Mouse (Mus musculus) forebrain, embryonic 13.5 days (tissue): ENCODE measurements around the gene Hcrt. TPM values are rescaled to one million over a fixed set of nuclear protein-coding genes. Genes with fewer than 3 reads are reported as not detected.

ENCODE experiments used
- ATAC-seq: fragments of 200-750 bp; cut with Nextera tagmentation; 2 replicates; pipeline ENCODE4 v1.8.0; 2017
- H3K27ac ChIP-seq: fragments of 300-500 bp; sonication (generic); 2 replicates; pipeline ENCODE4 v1.5.1; 2015; ENCODE audit warnings: inconsistent platforms, mild to moderate bottlenecking, moderate library complexity
- H3K27me3 ChIP-seq: fragments of 300-500 bp; sonication (generic); 2 replicates; pipeline ENCODE4 v1.6.1; 2015; ENCODE audit warnings: mild to moderate bottlenecking, inconsistent platforms
- H3K36me3 ChIP-seq: fragments of 300-500 bp; sonication (generic); 2 replicates; pipeline ENCODE4 v1.6.1; 2015; ENCODE audit warnings: mild to moderate bottlenecking, inconsistent platforms; ENCODE audit not compliant: poor library complexity, severe bottlenecking
- H3K4me1 ChIP-seq: fragments of 300-500 bp; sonication (generic); 2 replicates; pipeline ENCODE4 v1.6.1; 2015; ENCODE audit warnings: inconsistent platforms
- H3K4me2 ChIP-seq: fragments of 300-500 bp; sonication (generic); 2 replicates; pipeline ENCODE4 v1.6.1; 2015; ENCODE audit warnings: inconsistent platforms, mild to moderate bottlenecking, moderate library complexity
- H3K4me3 ChIP-seq: fragments of 300-500 bp; sonication (generic); 2 replicates; pipeline ENCODE4 v1.5.1; 2015; ENCODE audit warnings: mild to moderate bottlenecking, inconsistent platforms
- H3K9ac ChIP-seq: fragments of 300-500 bp; sonication (generic); 2 replicates; pipeline ENCODE4 v1.6.1; 2015; ENCODE audit warnings: mild to moderate bottlenecking, inconsistent platforms
- H3K9me3 ChIP-seq: fragments of 300-500 bp; sonication (generic); replicated peaks from 2 replicates; pipeline ENCODE4 v1.6.1; 2016; ENCODE audit warnings: inconsistent platforms
- WGBS: fragments of 180-500 bp; shearing (Covaris S2); methylation state at CpG from one replicate; pipeline ENCODE4 v1.1.7; 2015; 5-methylcytosine and 5-hydroxymethylcytosine counted together
- polyA plus RNA-seq: library from polyadenylated mRNA; unstranded; fragments of >200 nt; fragmentation: Nextera tagmentation; extraction: Ambion mirVana; gene quantifications from 2 replicates; pipeline ENCODE4 v1.2.1, GENCODE M21; 2015

The Hcrt gene
- polyA plus RNA-seq, 1 experiment from 2014 or later, result not detected

GRCm38 (mm10) chr11:100747114-100747513, 15.6 kb downstream of the Hcrt start:
- Histone ChIP-seq H3K36me3 (peaks cover 18% of the 10 kb centered on the region; the same call in 1 of the 2 replicates), H3K9ac (no peak overlapping the region), H3K27me3 (0 out of 2 replicates have a peak, but pooled peaks cover 10% of the 10 kb centered on the region), H3K4me3 (no peak overlapping the region), H3K4me2 (no peak overlapping the region), H3K9me3 (no peaks in the 10 kb centered on the region), H3K4me1 (no peaks in the 10 kb centered on the region), H3K27ac (no peak overlapping the region)
- no peak for ATAC-seq
- WGBS, result 80% methylated on average over 5 of the region's 5 CpGs

GRCm38 (mm10) chr11:100746546-100746945, 16.2 kb downstream of the Hcrt start:
- Histone ChIP-seq H3K9me3 (no peaks in the 10 kb centered on the region), H3K27ac (no peak overlapping the region), H3K27me3 (0 out of 2 replicates have a peak, but pooled peaks cover 10% of the 10 kb centered on the region), H3K36me3 (peaks cover 18% of the 10 kb centered on the region; the same call in 1 of the 2 replicates), H3K4me2 (no peak overlapping the region), H3K4me1 (no peaks in the 10 kb centered on the region), H3K4me3 (no peak overlapping the region), H3K9ac (no peak overlapping the region)
- WGBS, result 87% methylated on average over 10 of the region's 10 CpGs
- ATAC-seq, result no peak

GRCm38 (mm10) chr11:100745085-100745484, 17.6 kb downstream of the Hcrt start:
- 15% methylated on average over 6 of the region's 6 CpGs for WGBS
- Histone ChIP-seq H3K36me3 (peaks cover 9% of the 10 kb centered on the region; the same call in 1 of the 2 replicates), H3K4me2 (no peak overlapping the region), H3K9me3 (no peaks in the 10 kb centered on the region), H3K4me3 (no peak overlapping the region), H3K27me3 (0 out of 2 replicates have a peak, but pooled peaks cover 6% of the 10 kb centered on the region), H3K9ac (0 out of 2 replicates have a peak overlapping the region, but pooled peaks have one; percentile 30), H3K27ac (no peak overlapping the region), H3K4me1 (no peaks in the 10 kb centered on the region)
- 0 out of 2 replicates have a peak, but pooled peaks have one; percentile 48 for ATAC-seq

- Histone ChIP-seq H3K9ac (no peak overlapping the region), H3K4me2 (no peak overlapping the region), H3K36me3 (no peaks in the 10 kb centered on the region), H3K27me3 (no peaks in the 10 kb centered on the region), H3K9me3 (no peaks in the 10 kb centered on the region), H3K4me3 (no peak overlapping the region), H3K4me1 (peaks cover 18% of the 10 kb centered on the region), H3K27ac (no peak overlapping the region)
- 81% methylated on average over 6 of the region's 6 CpGs for WGBS
- no peak for ATAC-seq
Observed at GRCm38 (mm10) chr11:100741348-100741747, 21.4 kb downstream of the Hcrt start.

- peaks cover 5% of the 10 kb centered on the region; the same call in 1 of the 2 replicates for H3K36me3 ChIP-seq
- peaks cover 28% of the 10 kb centered on the region for H3K4me1 ChIP-seq
- no peaks in the 10 kb centered on the region for H3K27me3 ChIP-seq
- H3K4me3 ChIP-seq, result peak overlapping the region; percentile 78
- no peak overlapping the region for H3K27ac ChIP-seq
- peak overlapping the region; percentile 64 for H3K4me2 ChIP-seq
- WGBS, result 12% methylated on average over 5 of the region's 5 CpGs
- H3K9ac ChIP-seq, result peak overlapping the region; percentile 68
- no peak for ATAC-seq
- H3K9me3 ChIP-seq, result no peaks in the 10 kb centered on the region
Observed at GRCm38 (mm10) chr11:100738749-100739148, 24.0 kb downstream of the Hcrt start.

- WGBS, result under 1% methylated on average over 39 of the region's 39 CpGs
- no peaks in the 10 kb centered on the region for H3K9me3 ChIP-seq
- H3K9ac ChIP-seq, result peak within 1 kb of the TSS; percentile 85
- H3K27ac ChIP-seq, result peak within 1 kb of the TSS; percentile 57; the same call in 1 of the 2 replicates
- peak within 1 kb of the TSS; percentile 78 for H3K4me3 ChIP-seq
- peak; percentile 99 for ATAC-seq
- peaks cover 28% of the 10 kb centered on the region for H3K4me1 ChIP-seq
- peaks cover 11% of the 10 kb centered on the region; the same call in 1 of the 2 replicates for H3K36me3 ChIP-seq
- peak within 1 kb of the TSS; percentile 90 for H3K4me2 ChIP-seq
- H3K27me3 ChIP-seq, result no peaks in the 10 kb centered on the region
Observed at GRCm38 (mm10) chr11:100738066-100738604, 24.6 kb downstream of the Hcrt start, which contains the start of gene Rab5c. TSS of gene Rab5c (minus strand) at chr11:100738215.

- H3K27me3 ChIP-seq, result no peaks in the 10 kb centered on the region
- no peak overlapping the region for H3K27ac ChIP-seq
- peak overlapping the region; percentile 90 for H3K4me2 ChIP-seq
- no peaks in the 10 kb centered on the region for H3K9me3 ChIP-seq
- H3K4me1 ChIP-seq, result peaks cover 28% of the 10 kb centered on the region
- WGBS, result 1% methylated on average over 13 of the region's 13 CpGs
- peak overlapping the region; percentile 78 for H3K4me3 ChIP-seq
- H3K36me3 ChIP-seq, result peaks cover 19% of the 10 kb centered on the region; the same call in 1 of the 2 replicates
- H3K9ac ChIP-seq, result peak overlapping the region; percentile 85
- no peak for ATAC-seq
Observed at GRCm38 (mm10) chr11:100737105-100737733, 25.5 kb downstream of the Hcrt start.

GRCm38 (mm10) chr11:100736746-100737080, 26.0 kb downstream of the Hcrt start:
- no peaks in the 10 kb centered on the region for H3K27me3 ChIP-seq
- H3K27ac ChIP-seq, result no peak overlapping the region
- H3K4me3 ChIP-seq, result peak overlapping the region; percentile 78
- H3K9me3 ChIP-seq, result no peaks in the 10 kb centered on the region
- H3K4me1 ChIP-seq, result peaks cover 28% of the 10 kb centered on the region
- no peak for ATAC-seq
- peaks cover 20% of the 10 kb centered on the region; the same call in 1 of the 2 replicates for H3K36me3 ChIP-seq
- peak overlapping the region; percentile 90 for H3K4me2 ChIP-seq
- WGBS, result 88% methylated on average over 4 of the region's 4 CpGs
- H3K9ac ChIP-seq, result peak overlapping the region; percentile 85

- Histone ChIP-seq H3K36me3 (peaks cover 20% of the 10 kb centered on the region; the same call in 1 of the 2 replicates), H3K9me3 (no peaks in the 10 kb centered on the region), H3K27ac (no peak overlapping the region), H3K9ac (peak overlapping the region; percentile 85; the same call in 1 of the 2 replicates), H3K27me3 (no peaks in the 10 kb centered on the region), H3K4me2 (peak overlapping the region; percentile 90; the same call in 1 of the 2 replicates), H3K4me1 (peaks cover 28% of the 10 kb centered on the region), H3K4me3 (no peak overlapping the region)
- WGBS, result 81% methylated on average over 14 of the region's 14 CpGs
- no peak for ATAC-seq
Observed at GRCm38 (mm10) chr11:100735954-100736745, 26.6 kb downstream of the Hcrt start.

- Histone ChIP-seq H3K27ac (no peak overlapping the region), H3K36me3 (peaks cover 20% of the 10 kb centered on the region; the same call in 1 of the 2 replicates), H3K27me3 (no peaks in the 10 kb centered on the region), H3K4me2 (no peak overlapping the region), H3K9ac (no peak overlapping the region), H3K4me3 (no peak overlapping the region), H3K9me3 (no peaks in the 10 kb centered on the region), H3K4me1 (peaks cover 28% of the 10 kb centered on the region)
- no peak for ATAC-seq
- WGBS, result 93% methylated on average over 9 of the region's 9 CpGs
Observed at GRCm38 (mm10) chr11:100735134-100735865, 27.4 kb downstream of the Hcrt start.

GRCm38 (mm10) chr11:100730477-100731205, 32.1 kb downstream of the Hcrt start:
- Histone ChIP-seq H3K9me3 (no peaks in the 10 kb centered on the region), H3K36me3 (peaks cover 23% of the 10 kb centered on the region; the same call in 1 of the 2 replicates), H3K27ac (no peak overlapping the region), H3K4me2 (no peak overlapping the region), H3K4me3 (no peak overlapping the region), H3K27me3 (no peaks in the 10 kb centered on the region), H3K4me1 (peaks cover 3% of the 10 kb centered on the region; the same call in 1 of the 2 replicates), H3K9ac (no peak overlapping the region)
- no peak for ATAC-seq
- 89% methylated on average over 6 of the region's 6 CpGs for WGBS
